Mouse (Mus musculus) limb, embryonic 14.5 days (tissue): ENCODE measurements at regions not wholly inside any gene's neighbourhood (a gene's known extent, or its start where the extent isn't known, plus 50 kb on each side); places are given as distances from the start of the nearest gene placed in this dataset.

Source experiments
- ATAC-seq: fragments of 200-750 bp; cut with Nextera tagmentation; 2 replicates; pipeline ENCODE4 v1.8.0; 2017; ENCODE audit warnings: low read depth, moderate number of reproducible peaks, moderate TSS enrichment; ENCODE audit not compliant: low FRiP score
- DNase-seq: peaks from one replicate; pipeline ENCODE4 v3.0.0-alpha.2; 2015; ENCODE audit warnings: low spot score
- H3K27ac ChIP-seq: fragments of 300-500 bp; sonication (generic); replicated peaks from 2 replicates; pipeline ENCODE4 v1.5.1; 2014; ENCODE audit warnings: low read depth, mild to moderate bottlenecking, low read length, moderate library complexity, mixed read lengths
- H3K27me3 ChIP-seq: fragments of 300-500 bp; sonication (generic); 2 replicates; pipeline ENCODE4 v1.6.1; 2014; ENCODE audit warnings: low read length, mixed read lengths; ENCODE audit not compliant: control insufficient read depth, insufficient read depth
- H3K36me3 ChIP-seq: fragments of 300-500 bp; sonication (generic); 2 replicates; pipeline ENCODE4 v1.6.1; 2014; ENCODE audit warnings: mild to moderate bottlenecking, low read length, moderate library complexity, mixed read lengths; ENCODE audit not compliant: control insufficient read depth, insufficient read depth
- H3K4me1 ChIP-seq: fragments of 300-500 bp; sonication (generic); 2 replicates; pipeline ENCODE4 v1.6.1; 2014; ENCODE audit warnings: antibody characterized with exemption, low read length, mixed read lengths; ENCODE audit not compliant: control insufficient read depth, insufficient read depth
- H3K4me2 ChIP-seq: fragments of 300-500 bp; sonication (generic); replicated peaks from 2 replicates; pipeline ENCODE4 v1.6.1; 2014; ENCODE audit warnings: low read depth, mild to moderate bottlenecking, low read length, moderate library complexity; ENCODE audit not compliant: severe bottlenecking
- H3K4me3 ChIP-seq: fragments of 300-500 bp; sonication (generic); replicated peaks from 2 replicates; pipeline ENCODE4 v1.5.1; 2014; ENCODE audit warnings: low read length
- H3K9ac ChIP-seq: fragments of 300-500 bp; sonication (generic); 2 replicates; pipeline ENCODE4 v1.6.1; 2014; ENCODE audit warnings: mild to moderate bottlenecking, low read depth, low read length, moderate library complexity; ENCODE audit not compliant: severe bottlenecking
- H3K9me3 ChIP-seq: fragments of 300-500 bp; sonication (generic); 2 replicates; pipeline ENCODE4 v1.6.1; 2016; ENCODE audit warnings: low read length; ENCODE audit not compliant: control insufficient read depth
- POLR2A ChIP-seq: fragments of 200-500 bp; IDR thresholded peaks from 2 replicates; pipeline ENCODE4 v1.8.0; 2012; ENCODE audit warnings: inconsistent platforms, mild to moderate bottlenecking, moderate library complexity, borderline replicate concordance; ENCODE audit not compliant: insufficient read depth, insufficient read length; ENCODE audit errors: extremely low read depth
- WGBS: fragments of 180-500 bp; shearing (Covaris S2); extraction: QIAGEN DNeasy Blood & Tissue Kit; methylation state at CpG from one replicate; pipeline ENCODE4 v1.1.7; 2014; 5-methylcytosine and 5-hydroxymethylcytosine counted together

DNA sequence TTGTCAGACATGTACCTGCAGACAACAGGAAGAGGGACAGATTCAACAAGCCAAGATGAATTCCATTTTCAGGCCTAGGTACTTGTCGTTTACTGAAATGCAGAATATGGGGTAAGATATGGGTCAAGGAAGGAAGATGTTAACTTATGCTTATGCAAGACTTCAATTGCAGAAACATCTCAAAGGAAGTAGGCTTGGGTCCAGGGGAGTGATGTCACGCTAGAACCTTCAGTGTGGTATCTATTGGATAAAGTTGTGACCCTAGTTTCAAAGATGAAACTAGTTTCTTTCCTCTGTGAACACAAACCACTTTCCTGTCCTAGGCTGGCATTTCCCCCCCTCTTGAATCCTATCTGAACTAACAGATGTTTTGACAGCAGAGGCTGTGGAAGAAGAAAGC, 50.5 kb upstream of the Rbpj start:
- no peak overlapping the region for H3K27ac ChIP-seq
- H3K4me2 ChIP-seq = no peak overlapping the region
- WGBS = 91% methylated on average over 2 of the region's 2 CpGs
- DNase-seq (no peak), ATAC-seq (no peak)
- H3K9me3 ChIP-seq = no peaks in the 10 kb centered on the region
- no peaks in the 10 kb centered on the region for H3K4me1 ChIP-seq
- no peaks in the 10 kb centered on the region for H3K36me3 ChIP-seq
- no peak for TF ChIP-seq POLR2A
- H3K9ac ChIP-seq = no peak overlapping the region
- no peaks in the 10 kb centered on the region for H3K27me3 ChIP-seq
- no peak overlapping the region for H3K4me3 ChIP-seq
